Mouse (Mus musculus): Measurements from ENCODE around the gene Vars. TPM values are rescaled to one million over a fixed set of nuclear protein-coding genes. Genes with fewer than 3 reads are reported as not detected.

Gene Vars
- polyA plus RNA-seq, 1 experiment from 2014 or later: 24.7 TPM

DNA sequence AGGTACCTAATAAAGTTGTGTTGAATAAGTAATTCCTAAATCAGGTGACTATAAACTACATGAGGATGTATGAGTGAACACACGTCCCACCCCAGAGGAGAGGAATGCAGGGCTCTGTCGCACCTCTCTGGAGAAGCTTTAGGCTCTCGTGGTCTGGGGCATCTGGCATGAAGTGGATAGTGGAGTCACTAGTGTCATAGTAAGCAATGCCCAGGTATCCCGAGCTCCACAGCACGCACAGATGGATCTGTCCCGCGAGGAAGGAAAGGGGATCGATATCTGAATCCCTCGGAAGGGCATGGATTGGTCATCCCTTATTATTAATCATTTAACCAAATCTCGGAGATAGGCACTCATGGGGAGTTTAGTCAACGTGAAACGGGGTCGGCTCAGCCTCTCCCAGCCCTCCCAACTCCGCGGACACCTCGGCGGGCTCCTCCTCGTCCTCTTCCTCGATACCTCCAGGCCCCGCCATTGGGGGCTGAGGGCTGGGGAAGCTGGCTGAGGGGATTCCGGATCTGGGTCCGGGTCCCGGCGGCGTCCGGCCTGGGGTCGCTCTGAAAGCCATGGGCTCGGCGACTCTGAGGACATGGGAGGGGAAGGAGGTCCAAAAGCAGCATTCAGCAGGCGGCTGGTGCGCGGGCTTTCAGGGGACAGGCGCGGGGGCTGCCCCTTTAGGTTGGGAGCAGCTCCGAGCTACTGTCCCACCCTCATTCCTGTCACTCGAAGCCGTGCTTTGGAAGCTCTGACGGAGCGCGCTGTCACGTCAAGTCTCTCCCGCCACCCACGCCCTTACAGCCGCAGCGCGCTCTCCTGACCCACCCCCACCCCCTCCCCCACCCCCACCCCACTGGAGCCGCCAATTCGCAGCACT, 45.3 kb downstream of the Vars start:
- DNase-seq (ENCODE audit: low spot score) (no peak), ATAC-seq (no peak; the same call in 1 of the 2 replicates)
- peak overlapping the region; percentile 76 for H3K9ac ChIP-seq (replicated peaks; ENCODE audit: low read depth)

DNA sequence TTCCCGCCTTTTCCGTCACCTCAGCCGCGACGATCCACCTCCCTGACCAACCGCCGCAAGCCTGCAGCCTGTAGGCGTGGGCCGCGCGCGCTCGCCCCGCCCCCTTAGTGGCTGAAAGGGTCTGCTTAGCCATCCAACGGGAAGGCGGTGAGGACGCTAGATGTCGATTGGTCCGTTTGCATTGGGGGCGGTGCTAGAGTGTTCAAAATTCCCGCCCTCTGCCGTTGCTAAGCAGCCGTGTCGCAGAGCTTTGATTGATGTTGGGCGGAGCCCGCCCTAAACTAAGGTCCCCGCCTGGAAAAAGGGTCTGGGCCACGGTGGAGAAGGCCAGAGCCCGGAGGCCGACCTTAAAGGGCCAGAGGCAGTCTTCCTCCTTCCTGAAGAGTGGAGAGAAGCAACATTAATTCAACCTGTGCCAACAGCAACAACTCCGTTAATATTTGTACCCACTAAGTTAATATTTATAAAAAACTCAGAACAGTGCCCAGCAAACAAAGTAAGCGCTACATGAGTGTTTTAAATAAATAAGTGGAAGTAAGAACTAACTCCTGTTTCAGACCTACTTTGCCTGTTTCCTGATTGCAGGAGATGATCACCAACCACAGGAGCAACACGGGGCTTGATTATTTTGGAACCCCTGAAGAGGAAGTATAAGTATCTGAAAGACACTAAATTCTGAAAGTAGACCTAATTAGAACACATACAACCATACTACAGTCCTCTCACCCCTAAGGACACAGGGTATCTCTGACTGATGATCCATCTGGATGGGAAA, 46.1 kb downstream of the Vars start, which contains the start of gene Msh5:
Gene Msh5, minus strand, starts transcription at position 65 of the 775 bp plus-strand sequence.
- no peaks in the 10 kb centered on the region for H3K36me3 ChIP-seq (ENCODE audit: insufficient read depth, low read length)
- peaks cover 20% of the 10 kb centered on the region; the same call in 1 of the 2 replicates for H3K4me1 ChIP-seq (ENCODE audit: insufficient read depth, low read depth, low read length)
- ATAC-seq (peak; percentile 94), DNase-seq (ENCODE audit: low spot score) (peak; percentile 99)
- H3K27ac ChIP-seq (ENCODE audit: low read length): peak within 1 kb of the TSS; percentile 96
- H3K4me2 ChIP-seq (replicated peaks; ENCODE audit: low read depth, low read length): peak within 1 kb of the TSS; percentile 99
- H3K4me3 ChIP-seq (ENCODE audit: low read depth, low read length): peak within 1 kb of the TSS; percentile 53
- TF ChIP-seq CTCF (IDR thresholded peaks at IDR 0.05) (no peak), EP300 (IDR thresholded peaks at IDR 0.05) (0 out of 2 replicates have a peak, but pooled peaks have one; percentile 10)
- 2% methylated on average over 33 of the region's 33 CpGs for WGBS
- H3K9me3 ChIP-seq (ENCODE audit: low read length): no peaks in the 10 kb centered on the region
- no peaks in the 10 kb centered on the region for H3K27me3 ChIP-seq (replicated peaks; ENCODE audit: insufficient read depth, low read length)
- peak within 1 kb of the TSS; percentile 76 for H3K9ac ChIP-seq (replicated peaks; ENCODE audit: low read depth)

More for the DNA sequence above, 45.3 kb downstream of the Vars start:
- peak overlapping the region; percentile 91 for H3K27ac ChIP-seq (ENCODE audit: low read length)
- peak overlapping the region; percentile 99 for H3K4me2 ChIP-seq (replicated peaks; ENCODE audit: low read depth, low read length)
- TF ChIP-seq CTCF (IDR thresholded peaks at IDR 0.05) (no peak), EP300 (IDR thresholded peaks at IDR 0.05) (no peak)
- peak overlapping the region; percentile 53 for H3K4me3 ChIP-seq (ENCODE audit: low read depth, low read length)
- no peaks in the 10 kb centered on the region for H3K36me3 ChIP-seq (ENCODE audit: insufficient read depth, low read length)
- H3K4me1 ChIP-seq (ENCODE audit: insufficient read depth, low read depth, low read length): peaks cover 20% of the 10 kb centered on the region; the same call in 1 of the 2 replicates
- 5% methylated on average over 27 of the region's 48 CpGs for WGBS
- H3K9me3 ChIP-seq (ENCODE audit: low read length): no peaks in the 10 kb centered on the region
- no peaks in the 10 kb centered on the region for H3K27me3 ChIP-seq (replicated peaks; ENCODE audit: insufficient read depth, low read length)

DNA sequence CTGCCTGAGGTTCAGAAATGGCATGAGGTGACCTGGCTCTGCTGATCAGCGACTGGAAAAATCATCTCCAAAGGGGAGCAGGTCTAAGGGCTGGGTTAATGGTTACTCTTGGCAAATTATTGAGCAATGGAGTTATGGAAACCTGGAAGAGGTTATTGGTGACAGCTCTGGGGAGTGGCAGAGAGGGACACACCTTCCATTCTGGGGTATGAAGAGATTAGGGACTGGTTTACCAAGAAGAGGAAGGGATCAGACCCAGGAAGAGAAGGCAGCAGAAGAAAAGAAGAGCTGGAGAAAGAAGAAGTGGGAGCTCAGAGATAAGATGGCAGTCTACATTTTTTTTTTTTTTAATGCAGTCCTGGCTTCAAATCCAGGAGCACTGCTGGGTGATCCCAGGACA, 46.9 kb downstream of the Vars start:
- 38% methylated on average over 1 of the region's 1 CpGs for WGBS
- Histone ChIP-seq H3K9me3 (ENCODE audit: low read length) (no peaks in the 10 kb centered on the region), H3K9ac (replicated peaks; ENCODE audit: low read depth) (no peak overlapping the region; the same call in 1 of the 2 replicates), H3K4me2 (replicated peaks; ENCODE audit: low read depth, low read length) (peak overlapping the region; percentile 99), H3K27me3 (replicated peaks; ENCODE audit: insufficient read depth, low read length) (no peaks in the 10 kb centered on the region), H3K36me3 (ENCODE audit: insufficient read depth, low read length) (peaks cover 1% of the 10 kb centered on the region; the same call in 1 of the 2 replicates), H3K4me3 (ENCODE audit: low read depth, low read length) (no peak overlapping the region), H3K27ac (ENCODE audit: low read length) (peak overlapping the region; percentile 96), H3K4me1 (ENCODE audit: insufficient read depth, low read depth, low read length) (peaks cover 20% of the 10 kb centered on the region; the same call in 1 of the 2 replicates)
- TF ChIP-seq EP300 (IDR thresholded peaks at IDR 0.05): no peak
- no peak for TF ChIP-seq CTCF (IDR thresholded peaks at IDR 0.05)
- no peak for ATAC-seq
- DNase-seq (ENCODE audit: low spot score): peak; percentile 46

- Histone ChIP-seq H3K27me3 (replicated peaks; ENCODE audit: insufficient read depth, low read length) (no peaks in the 10 kb centered on the region), H3K9ac (replicated peaks; ENCODE audit: low read depth) (no peak overlapping the region), H3K27ac (ENCODE audit: low read length) (peak overlapping the region; percentile 96), H3K4me1 (ENCODE audit: insufficient read depth, low read depth, low read length) (peaks cover 20% of the 10 kb centered on the region; the same call in 1 of the 2 replicates), H3K9me3 (ENCODE audit: low read length) (no peaks in the 10 kb centered on the region), H3K4me3 (ENCODE audit: low read depth, low read length) (no peak overlapping the region), H3K36me3 (ENCODE audit: insufficient read depth, low read length) (peaks cover 8% of the 10 kb centered on the region; the same call in 1 of the 2 replicates), H3K4me2 (replicated peaks; ENCODE audit: low read depth, low read length) (peak overlapping the region; percentile 99)
- DNase-seq (ENCODE audit: low spot score) (peak; percentile 67), ATAC-seq (no peak)
- 22% methylated on average over 11 of the region's 11 CpGs for WGBS
- TF ChIP-seq CTCF (IDR thresholded peaks at IDR 0.05) (no peak), EP300 (IDR thresholded peaks at IDR 0.05) (no peak)
Measured at GRCm38 (mm10) chr17:35048149-35048931, 47.6 kb downstream of the Vars start.

- Histone ChIP-seq H3K4me1 (ENCODE audit: insufficient read depth, low read depth, low read length) (peaks cover 20% of the 10 kb centered on the region; the same call in 1 of the 2 replicates), H3K36me3 (ENCODE audit: insufficient read depth, low read length) (peaks cover 14% of the 10 kb centered on the region; the same call in 1 of the 2 replicates)
Measured at GRCm38 (mm10) chr17:35048932-35049440, 48.2 kb downstream of the Vars start.

More at GRCm38 (mm10) chr17:35048932-35049440, 48.2 kb downstream of the Vars start:
- Histone ChIP-seq H3K4me3 (ENCODE audit: low read depth, low read length) (no peak overlapping the region), H3K27ac (ENCODE audit: low read length) (peak overlapping the region; percentile 96; the same call in 1 of the 2 replicates), H3K4me2 (replicated peaks; ENCODE audit: low read depth, low read length) (peak overlapping the region; percentile 83), H3K9ac (replicated peaks; ENCODE audit: low read depth) (no peak overlapping the region), H3K9me3 (ENCODE audit: low read length) (no peaks in the 10 kb centered on the region), H3K27me3 (replicated peaks; ENCODE audit: insufficient read depth, low read length) (no peaks in the 10 kb centered on the region)
- WGBS: 73% methylated on average over 5 of the region's 5 CpGs
- TF ChIP-seq EP300 (IDR thresholded peaks at IDR 0.05): no peak
- no peak for TF ChIP-seq CTCF (IDR thresholded peaks at IDR 0.05)
- ATAC-seq (no peak), DNase-seq (ENCODE audit: low spot score) (no peak)

All from lung, postnatal 0 days (tissue).